Mouse (Mus musculus) heart, adult 2 months (tissue): Measurements from ENCODE around the gene Gm20388.

Source experiments
- CTCF ChIP-seq: fragments of 200-600 bp; IDR thresholded peaks from 2 replicates; pipeline ENCODE4 v1.8.1; 2022; ENCODE audit warnings: antibody characterized with exemption, mild to moderate bottlenecking, moderate library complexity
- EP300 ChIP-seq: fragments of 200-500 bp; IDR thresholded peaks from 2 replicates; pipeline ENCODE4 v1.6.1; 2011; ENCODE audit warnings: low read depth, low read length, control low read depth; ENCODE audit not compliant: insufficient read depth
- POLR2A ChIP-seq: fragments of 200-500 bp; IDR thresholded peaks from 2 replicates; pipeline ENCODE4 v1.6.1; 2011; ENCODE audit warnings: mild to moderate bottlenecking, low read depth, low read length, control low read depth; ENCODE audit not compliant: insufficient read depth

DNA sequence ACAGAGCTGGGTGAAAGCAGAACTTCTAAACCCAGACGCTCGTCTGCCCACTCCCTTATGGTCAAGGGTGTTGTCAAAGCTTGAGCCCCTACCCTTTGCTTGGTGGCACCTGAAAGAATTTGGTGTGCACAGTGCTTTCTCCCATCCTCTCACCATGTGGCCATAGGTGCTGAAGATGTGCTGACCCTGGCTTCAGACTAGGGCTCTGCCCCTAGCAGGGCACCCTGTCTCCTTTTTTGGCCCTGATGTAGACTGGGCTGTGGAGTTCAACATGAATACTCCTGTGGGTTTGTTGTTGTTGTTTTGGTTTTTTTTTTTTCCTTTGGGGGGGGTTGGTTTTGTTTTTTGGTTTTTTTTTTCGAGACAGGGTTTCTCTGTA, 3512.1 kb downstream of the Gm20388 start:
- no peak for TF ChIP-seq CTCF
- TF ChIP-seq EP300 = no peak
- no peak for TF ChIP-seq POLR2A
